Mouse (Mus musculus) cerebellum, postnatal 25 days (tissue): ENCODE measurements at regions not wholly inside any gene's neighbourhood (a gene's known extent, or its start where the extent isn't known, plus 50 kb on each side); places are given as distances from the start of the nearest gene placed in this dataset.

ENCODE experiments used
- DNase-seq, 2 experiments: peaks; one replicate each; pipeline ENCODE4 v3.0.0; 2021; ENCODE audit warnings: mixed read lengths in 2 of 2

DNA sequence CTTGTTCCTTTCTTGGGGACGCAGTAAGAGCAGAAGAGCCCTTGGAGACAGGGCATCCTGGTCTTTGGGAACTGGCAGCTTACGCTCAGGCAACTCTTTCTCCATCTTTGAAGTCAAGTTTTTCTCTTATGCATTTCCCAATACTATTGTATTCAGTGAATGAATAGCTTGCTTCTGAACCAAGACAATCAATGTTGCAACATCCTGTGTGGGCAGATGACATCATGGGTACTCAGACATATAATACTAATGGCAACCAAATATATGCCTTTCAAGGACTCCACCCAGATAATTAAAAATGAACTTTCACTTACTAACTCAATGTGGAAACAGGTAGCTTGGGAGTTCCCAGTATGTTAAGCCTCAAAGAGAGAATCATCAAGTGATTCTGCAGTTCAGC, 104.6 kb downstream of the Ngf start:
- DNase-seq = no peak

DNA sequence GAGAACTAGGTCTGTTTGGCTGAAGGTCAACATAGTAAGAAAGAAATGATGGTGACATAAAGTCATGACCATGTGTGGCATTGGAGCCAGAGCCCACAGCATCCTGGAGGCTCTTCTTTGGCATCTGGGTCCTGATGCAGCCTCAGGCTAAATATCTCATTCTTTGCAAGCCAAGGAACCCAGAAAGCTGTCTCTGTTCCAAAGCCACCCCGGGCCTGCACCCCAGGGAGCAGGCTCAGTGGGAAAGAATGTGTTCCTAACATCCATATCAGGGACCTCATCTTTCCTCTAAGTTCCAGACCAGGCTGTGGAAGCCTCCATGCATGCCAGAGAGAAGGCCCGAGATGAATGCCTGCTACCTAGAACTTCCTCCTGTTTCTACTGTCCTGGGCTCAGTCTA, 107.2 kb downstream of the Ngf start:
- DNase-seq = no peak

DNA sequence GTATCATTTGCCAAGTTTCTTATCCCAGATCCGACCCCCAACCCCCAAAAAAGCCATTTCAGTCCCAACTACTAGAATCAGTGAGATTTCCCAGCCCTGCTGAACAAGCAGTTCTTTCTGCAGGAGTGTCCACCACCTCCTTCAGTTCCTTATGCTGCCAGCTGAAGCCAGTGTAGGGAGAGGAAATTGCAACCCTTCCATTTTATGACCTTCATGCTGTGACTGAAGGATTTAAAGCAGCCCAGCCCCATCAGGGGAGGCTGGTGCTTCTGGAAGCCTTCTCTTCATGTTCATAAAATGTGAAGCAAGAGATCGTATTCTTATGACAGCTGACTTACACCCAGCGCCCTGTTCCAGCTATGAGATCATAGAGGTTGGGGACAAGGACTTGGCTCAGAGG, 112.1 kb downstream of the Ngf start:
- DNase-seq = no peak

DNA sequence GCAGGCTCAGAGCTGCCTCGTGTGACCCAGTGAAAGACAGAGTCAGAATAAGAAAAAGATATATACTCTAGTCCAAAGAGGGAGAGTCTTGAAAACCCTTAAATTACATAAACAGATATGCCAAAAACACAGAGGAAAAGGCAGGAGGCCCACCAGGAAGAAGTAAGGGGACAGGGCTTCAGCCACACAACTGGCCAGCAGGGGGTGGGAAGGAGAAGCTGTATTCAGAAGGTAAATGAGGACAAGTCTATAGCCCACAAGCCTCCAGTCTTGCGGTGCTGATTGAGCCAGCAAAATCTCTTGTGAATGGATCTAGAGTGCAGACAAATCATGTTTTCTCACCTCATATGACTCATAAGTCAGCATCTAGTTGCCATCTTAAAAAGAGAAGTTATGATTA, 115.4 kb downstream of the Ngf start:
- no peak for DNase-seq

DNA sequence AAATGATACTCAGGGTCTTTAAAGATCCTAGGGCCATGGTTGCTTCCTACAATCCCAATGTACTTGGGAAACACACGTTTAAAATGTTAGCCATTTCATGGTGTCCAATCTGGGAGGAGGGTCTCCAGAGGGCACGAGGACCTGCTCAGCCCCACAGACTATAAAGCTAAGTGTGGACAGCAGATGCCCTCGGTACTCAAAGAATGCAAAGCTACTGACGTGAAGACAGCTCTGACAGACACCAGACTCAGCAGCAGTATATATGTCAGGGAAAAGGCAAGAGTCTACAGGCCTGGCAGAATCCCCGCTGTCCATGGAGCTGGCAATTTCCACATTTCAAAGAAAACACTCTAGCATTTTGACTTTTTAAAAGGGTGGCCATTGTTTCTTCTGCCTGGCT, 116.5 kb downstream of the Ngf start:
- no peak for DNase-seq

DNA sequence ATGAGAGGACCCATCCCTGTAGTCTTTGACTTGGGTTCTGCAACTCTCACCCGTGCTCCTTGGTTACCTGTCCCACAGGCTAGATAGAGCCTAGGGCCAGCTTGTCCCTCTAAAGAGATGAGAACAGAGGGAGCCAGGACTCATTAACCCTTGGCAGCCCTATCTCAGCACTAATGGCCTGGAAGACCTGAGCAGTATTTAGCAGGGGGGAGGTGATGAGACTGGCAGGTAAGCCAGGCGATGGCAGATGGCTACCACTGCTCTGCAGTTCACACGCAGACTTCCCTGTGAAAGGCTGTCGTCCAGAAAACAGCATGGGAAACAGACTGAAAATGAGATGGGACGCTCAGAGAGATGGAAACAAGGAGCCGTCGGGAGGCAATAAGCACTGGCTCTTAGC, 122.3 kb downstream of the Ngf start:
- peak; percentile 16 to 48 for DNase-seq

DNA sequence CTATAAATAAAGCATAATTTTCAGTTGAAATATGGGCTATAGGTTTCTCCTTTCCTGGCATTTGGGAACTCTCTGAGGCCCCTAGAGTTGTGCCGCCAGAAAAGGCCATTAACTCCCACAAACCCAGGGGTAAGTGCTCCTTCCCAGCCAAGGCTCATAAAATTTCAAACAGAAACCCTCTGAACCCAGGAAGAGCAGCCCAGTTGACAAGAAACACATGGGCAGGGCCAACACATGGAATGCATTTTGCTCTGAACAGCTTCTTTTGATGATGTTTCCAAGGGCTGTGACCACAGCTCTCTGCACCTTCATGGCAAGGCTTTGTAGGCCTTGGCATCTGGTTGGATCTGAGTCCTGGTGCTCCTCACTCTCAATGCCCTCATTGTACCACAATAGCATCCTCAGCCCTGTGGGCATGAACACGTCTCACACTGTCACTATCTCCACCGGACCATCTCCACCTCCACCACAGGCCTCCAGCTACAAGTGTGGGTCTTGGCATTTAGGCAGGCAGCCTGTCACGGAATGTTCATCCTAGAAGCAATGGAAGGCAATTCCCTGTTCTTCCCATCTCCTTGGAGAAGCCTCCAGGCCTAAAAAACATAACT, 127.3 kb downstream of the Ngf start:
- no peak for DNase-seq

DNA sequence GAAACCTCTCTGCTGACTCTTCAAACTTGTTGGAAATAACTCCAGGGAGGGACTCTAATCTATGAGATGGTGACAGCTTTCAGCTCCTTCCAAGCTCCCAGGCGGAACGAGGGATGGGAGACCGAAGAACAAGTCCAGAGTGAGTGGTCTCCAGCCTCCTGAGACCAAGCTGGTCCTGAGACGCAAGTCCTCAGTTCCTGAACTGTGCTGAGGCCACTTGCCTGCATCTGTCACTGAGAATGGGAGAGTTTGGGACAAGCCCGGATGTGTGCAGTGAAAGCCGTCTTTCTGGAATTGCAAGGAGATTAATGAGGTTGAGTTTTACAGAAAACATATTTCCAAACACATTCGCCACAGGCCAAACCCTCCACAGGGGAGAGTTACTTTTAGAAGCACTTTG, 129.3 kb downstream of the Ngf start:
- DNase-seq = no peak

DNA sequence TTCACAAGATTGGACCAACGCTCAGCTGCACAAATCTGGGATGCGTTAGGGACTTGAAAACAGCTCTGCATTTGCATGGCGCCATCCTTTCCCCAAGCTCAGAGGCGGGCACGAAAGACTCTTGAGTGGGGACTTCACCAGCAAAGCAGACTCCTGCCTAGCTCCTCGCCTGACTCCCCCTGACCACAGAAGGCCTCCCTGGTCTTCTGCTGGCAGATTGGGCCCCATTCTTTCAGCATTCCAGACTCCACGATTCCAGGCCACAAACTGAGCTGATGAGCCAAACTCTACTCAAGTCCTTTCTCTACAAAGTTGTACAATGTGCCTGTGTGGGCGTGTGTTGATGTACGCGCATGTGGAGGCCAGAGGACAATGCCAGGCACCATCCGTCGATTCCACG, 131.6 kb upstream of the Tspan2 start:
- DNase-seq = no peak

DNA sequence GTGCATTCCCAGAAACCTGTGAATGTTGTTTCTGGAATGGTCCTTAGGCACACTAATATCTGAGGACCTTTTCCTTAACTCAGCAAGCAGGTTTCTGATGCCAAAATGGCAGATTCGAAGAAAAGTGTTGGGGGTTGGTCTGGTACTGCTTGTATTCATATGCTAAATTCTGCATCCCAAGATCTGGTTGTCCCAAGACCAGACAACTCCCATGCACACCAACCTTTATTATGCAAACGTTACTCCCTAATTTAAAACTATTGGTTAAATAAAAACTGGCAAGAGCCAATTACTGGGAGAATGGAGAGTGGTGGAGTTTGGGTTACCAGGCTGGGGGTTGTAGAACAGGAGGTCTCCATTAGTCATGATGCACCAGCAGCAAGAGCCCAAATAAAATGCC, 129.0 kb upstream of the Tspan2 start:
- no peak for DNase-seq

DNA sequence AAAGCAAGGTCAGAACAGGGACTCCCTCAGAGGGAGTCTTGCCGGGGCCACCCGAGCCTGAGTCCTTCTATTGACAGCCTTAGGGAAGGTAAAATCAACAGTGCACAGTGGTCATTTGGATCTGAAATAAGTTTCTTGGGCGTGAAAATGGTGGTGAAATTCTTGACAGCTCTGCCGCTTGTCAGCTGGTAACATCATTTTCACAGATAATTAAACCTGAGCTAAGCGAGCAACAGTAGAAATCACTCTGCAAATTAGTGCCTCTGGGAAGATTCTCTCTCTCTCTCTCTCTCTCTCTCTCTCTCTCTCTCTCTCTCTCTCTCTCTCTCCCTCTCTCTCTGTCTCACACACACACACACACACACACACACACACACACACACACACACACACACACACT, 123.4 kb upstream of the Tspan2 start:
- DNase-seq = no peak

DNA sequence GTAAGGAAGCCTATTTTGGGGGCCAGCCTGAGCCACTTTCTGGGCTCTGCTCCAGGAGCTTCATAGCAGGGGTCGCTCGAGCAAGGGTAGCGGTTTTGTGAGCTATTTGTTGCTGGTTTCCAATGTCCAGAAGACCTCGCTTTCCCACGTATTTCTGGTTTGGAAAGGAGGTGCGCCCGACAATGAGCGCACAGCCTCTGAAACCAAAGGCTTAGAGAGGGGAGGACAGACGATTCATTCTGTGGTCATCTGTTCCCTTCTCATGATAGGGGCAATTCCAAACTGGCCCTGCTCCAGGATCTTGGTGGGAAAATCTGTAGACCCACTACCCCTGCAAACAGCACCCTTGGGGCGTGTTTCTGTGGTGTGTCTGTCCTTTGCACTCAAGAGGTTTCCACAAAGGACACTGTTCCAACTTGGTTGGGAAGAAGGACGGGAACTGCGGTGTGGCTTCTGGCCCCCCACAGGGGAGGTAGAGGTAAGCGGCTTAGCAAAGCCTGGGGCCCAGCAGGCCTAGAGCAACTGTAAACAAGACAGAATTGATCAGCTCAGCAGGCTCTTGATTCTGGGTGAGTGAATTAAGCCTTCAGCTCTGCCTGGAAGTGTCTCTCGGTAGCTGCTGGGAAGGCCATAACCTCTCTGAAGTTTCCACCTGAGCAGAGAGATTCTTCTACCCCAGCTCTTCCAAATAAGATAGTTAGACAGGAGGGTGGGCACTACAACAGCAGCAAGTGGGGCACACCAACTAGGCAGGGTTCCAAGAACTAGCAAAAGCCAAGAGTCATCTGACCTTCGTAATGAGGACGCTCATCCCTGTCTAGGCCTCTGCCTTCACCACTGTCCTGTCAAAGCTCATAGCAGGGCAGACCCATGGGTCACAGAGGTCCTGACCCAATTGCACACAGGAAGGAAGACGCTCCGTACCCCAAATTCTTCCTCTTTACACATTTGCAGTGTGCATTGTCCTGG, 122.6 kb upstream of the Tspan2 start:
- peak in 1 of 2 experiments; percentile 2 for DNase-seq

DNA sequence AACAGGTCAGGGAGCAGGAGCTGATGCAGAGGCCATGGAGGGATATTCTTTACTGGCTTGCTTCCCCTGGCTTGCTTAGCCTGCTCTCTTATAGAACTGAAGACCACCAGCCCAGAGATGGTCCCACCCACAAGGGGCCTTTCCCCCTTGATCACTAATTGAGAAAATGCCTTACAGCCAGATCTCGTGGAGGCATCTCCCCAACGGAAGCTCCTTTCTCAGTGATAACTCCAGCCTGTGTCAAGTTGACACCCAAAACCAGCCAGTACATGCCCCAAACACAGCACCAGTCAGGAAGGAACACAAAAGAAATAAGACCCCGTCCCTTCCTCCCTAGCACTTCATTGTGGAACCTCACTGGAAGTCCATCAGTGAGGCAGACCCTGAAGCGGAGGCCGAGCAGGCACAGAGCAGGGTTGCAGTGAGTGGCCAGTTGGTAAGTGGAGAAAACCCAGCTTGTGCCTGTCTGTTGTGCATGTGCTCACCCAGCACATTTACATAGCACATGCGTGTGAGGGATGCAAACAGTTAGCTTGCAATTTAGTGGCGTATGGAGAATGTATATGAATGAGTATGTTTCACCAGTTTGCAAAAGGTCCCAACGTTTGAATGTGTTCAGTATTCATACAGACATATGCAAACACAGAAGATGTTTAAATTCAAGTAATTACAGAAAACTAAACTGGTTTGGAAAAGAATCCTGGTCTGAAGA, 114.5 kb upstream of the Tspan2 start:
- DNase-seq = no peak

DNA sequence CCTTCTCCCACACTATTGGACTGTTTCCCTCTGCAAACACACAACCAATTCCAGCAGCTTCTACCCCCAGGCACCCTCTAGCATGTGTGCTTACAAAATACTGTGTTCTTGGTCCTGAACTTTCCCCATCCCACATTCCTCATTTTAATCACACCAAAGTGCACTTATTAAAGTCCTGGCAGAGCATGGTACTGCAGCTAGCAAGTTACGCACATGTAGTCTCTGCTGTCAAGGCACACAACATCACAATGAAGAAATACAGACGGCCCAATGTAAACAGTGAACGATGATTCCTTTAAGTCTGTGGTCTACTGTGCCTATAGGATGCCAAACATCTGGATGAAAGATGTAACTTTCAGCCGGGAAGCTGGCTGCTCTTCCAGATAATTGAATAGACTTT, 98.3 kb upstream of the Tspan2 start:
- DNase-seq = no peak

DNA sequence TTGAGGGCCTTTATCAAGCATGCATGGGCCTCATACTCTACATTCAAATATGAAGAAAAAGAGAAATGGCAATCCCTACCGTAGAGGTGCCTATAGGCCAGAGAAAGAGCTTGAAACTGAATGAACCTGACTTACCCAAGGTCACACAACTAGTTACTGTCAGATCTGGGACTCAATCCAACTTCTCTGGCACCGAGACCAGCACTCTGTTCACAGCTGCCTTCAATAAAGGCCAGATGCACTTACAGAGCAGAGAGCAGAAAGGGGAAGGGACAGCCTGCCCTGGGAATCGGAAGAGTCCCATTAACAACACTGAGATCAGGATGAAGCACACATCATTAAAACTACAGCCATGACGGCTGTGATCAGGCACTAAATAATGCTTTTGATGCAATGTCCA, 97.7 kb upstream of the Tspan2 start:
- DNase-seq = no peak

DNA sequence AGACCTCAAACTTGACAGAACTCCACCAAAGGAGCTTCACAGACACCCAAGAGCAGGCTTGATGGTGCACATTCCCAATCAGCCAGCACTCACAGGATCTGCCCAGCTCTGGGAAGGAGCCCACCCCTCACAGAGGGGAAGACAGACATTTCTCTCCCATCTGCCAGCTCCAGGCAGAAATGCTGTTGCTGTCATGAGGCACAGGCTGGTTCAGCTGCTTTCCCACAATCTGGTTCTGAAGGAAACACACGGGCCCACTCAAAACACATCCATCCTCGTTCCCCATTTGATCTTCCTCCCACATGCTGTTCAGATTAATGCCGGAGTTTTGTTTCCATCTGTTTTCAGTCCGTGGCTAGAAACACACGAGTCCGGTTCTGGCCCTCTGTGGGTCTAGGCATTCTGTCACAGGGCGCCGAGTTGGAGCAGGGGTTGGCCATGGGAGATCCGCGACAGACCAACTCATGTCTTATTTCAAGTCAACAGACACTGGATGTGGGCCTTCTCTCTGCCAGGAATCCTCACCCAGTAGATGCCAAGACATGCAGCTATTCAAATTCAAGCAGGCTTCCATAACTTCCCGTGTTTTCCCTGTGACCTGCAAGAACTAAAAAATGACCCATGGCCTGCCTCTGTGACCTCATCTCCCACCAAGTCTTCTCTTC, 89.9 kb upstream of the Tspan2 start:
- DNase-seq = no peak

DNA sequence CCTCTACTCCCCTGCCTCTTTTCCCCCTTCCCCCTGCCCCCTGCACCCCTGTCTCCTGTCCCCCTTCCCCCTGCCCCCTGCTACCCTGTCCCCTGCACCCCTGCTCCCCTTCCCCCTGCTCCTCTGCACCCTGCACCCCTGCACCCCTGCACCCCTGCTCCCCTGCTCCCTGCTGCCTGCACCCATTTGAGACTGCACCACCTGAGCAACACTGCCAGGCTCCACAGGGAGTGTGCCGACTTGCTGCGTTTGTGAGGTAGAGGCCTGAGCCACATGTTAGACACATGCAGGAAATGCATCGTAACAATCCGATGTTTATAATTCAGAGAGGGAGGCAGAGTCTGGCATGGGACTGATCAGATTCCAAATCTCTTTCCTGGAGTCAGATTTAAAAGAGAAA, 85.9 kb upstream of the Tspan2 start:
- DNase-seq = no peak

DNA sequence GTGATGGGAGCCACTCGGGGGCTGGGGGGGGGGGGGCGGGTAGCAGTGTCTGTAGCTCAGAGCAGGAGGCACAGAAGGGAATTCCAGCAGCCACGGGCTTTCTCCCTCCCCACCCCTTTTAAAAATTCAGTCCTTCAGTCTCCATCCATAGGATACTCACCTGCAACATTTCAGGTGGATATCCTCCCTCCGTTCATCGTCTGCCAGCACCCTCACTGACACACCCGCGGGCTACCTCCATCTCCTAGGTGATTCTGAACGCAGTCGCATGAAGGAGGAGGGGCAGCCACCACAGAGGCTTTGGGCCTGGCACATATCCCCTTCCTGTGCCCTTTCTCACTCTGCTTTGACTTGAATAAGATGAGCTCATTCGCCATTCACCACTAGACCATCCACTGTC, 79.4 kb upstream of the Tspan2 start:
- no peak for DNase-seq

DNA sequence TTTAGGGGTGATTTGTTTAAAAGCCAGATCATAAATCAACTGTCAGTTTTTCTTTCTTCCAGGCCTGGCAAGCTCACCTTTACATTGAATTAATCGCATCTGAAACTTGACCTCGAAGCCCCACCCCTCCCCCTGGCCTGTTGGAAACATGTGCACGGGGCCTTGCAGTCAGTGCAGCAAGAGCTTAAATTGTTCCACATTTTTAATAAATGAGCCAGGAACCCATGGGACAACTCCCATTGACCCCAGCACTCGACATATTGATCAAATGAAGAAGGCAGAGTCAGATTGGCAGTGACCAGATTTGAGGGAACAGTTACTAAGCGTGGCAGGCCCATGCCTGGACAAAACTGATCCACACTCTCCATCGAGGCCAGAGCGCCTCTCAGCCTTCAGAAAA, 77.2 kb upstream of the Tspan2 start:
- no peak for DNase-seq

DNA sequence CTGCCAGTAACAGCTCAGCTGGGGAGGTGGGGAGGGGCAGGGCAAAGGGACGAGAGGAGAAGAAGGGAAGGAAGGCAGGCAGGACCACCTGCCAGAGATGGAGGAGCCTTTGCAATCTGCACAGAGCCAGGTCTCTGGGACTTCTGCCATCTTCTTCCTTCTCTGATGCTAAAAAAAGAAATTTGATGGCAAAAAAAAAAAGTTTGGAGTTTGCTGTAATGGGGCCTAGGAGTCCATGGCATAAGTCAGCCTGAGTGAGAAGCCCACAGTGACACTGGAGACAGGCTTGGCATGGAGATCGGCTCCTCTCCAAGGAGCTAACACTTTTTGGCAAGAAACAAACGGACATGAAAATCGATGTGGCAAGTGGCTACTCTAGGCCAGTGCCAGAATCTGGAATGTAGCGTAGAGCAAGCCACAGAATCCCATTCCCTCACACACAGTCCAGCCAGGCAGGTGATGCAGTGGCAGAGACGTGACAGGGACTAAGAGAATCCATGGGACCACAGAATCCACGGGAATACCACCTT, 76.7 kb upstream of the Tspan2 start:
- DNase-seq = no peak

DNA sequence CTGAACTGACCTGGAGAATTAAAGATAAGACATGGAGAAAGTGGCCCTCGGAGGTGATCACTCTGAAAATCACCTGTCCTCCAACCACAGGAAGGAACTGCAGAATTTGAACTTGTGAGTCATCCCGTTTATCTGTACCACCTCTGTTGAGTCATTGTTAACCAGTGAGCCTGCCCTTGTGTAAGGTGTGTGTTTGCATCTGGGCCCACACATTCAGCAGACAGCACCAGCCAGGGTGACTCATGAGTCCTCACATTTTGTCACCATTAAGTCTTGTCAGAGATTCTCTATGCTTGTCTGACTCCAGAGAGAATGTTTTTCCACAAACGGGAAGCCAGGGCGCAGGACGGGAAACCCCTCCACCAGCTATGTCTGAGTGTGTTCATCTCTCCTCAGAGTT, 75.0 kb upstream of the Tspan2 start:
- no peak for DNase-seq

DNA sequence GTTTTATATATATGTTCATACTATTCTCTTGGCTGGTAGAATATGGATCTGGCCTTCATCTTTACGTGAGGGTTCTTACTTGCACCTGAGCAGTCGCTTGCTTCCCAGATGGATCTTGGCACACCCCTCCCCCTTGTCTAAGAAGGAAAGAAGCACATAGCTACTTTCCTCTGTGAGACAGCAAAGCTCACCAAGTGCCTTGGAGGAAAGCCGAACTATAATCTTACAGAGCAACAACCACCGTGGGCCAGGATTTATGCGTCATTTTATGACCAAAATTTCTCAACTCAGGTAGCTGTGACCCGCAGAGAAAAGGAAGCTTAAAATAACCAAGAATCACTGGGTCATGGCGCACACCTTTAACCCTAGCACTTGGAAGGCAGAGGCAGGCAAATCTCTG, 73.0 kb upstream of the Tspan2 start:
- no peak for DNase-seq

DNA sequence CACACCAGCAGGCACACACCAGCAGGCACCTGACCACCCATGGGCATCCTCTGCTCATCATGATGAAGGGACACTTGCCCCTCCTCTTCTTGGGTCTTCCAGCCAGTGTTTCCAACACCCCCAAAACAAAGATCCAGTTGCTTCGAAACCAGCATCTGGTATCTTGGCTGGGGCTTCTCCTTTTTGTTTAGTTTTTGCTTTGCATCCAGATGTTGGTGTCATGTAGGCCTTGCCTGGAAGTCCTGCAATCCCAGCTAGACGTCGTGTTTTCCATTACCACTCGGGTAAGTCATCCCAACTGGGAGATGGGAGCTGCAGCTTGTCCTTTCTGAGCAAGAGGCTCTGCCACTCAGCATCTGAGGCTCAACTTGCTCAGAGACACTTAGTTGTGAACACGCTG, 70.6 kb upstream of the Tspan2 start:
- DNase-seq = no peak
